Comparison of ENCODE assay signal across 8 mouse cellular contexts in genomic region chr13:51970051-51970450, GRCm38 (mm10).
DNase-seq lines count a peak whose midpoint lies in the region; ATAC-seq lines count a peak whose summit lies in the region.

No protein-coding gene starts in this region.

- H3K9ac ChIP-seq in lung, embryonic 16.5 days (ENCODE audit: low read length): no peak overlapping the region

- peak; percentile 91 for ATAC-seq in frontal cortex, adult (ENCODE audit: low TSS enrichment)
- ATAC-seq in lung, embryonic 16.5 days (ENCODE audit: low read depth): peak; percentile 23; the same call in 1 of the 2 replicates
- ATAC-seq in erythroblast, adult 5-6 weeks (replicated peaks; ENCODE audit: low FRiP score, poor library complexity, severe bottlenecking): peak; percentile 60

- no peaks in the 10 kb centered on the region for H3K27me3 ChIP-seq in lung, embryonic 16.5 days (ENCODE audit: control insufficient read depth, insufficient read depth, low read depth, low read length)

- H3K9me3 ChIP-seq in lung, embryonic 16.5 days (ENCODE audit: control insufficient read depth, low read length): no peaks in the 10 kb centered on the region

- no peak overlapping the region for H3K27ac ChIP-seq in lung, embryonic 16.5 days (ENCODE audit: low read length)

- no peak overlapping the region for H3K4me3 ChIP-seq in lung, embryonic 16.5 days (ENCODE audit: low read length)

- WGBS in lung, embryonic 16.5 days: 63% methylated on average over 11 of the region's 11 CpGs

- peaks cover 46% of the 10 kb centered on the region for H3K4me1 ChIP-seq in lung, embryonic 16.5 days (replicated peaks; ENCODE audit: control insufficient read depth, insufficient read depth, low read length)

- H3K4me2 ChIP-seq in lung, embryonic 16.5 days (ENCODE audit: low read depth, low read length): no peak overlapping the region

- no peak for DNase-seq in frontal cortex, postnatal 10 days (ENCODE audit: low spot score in 2 of 2)
- no peak for DNase-seq in lung, postnatal 10 days
- peak; percentile 7 to 16 for DNase-seq in right cerebral cortex, postnatal 36 days (ENCODE audit: low spot score in 2 of 2)
- DNase-seq in layer of hippocampus, postnatal 14 days (ENCODE audit: low spot score in 2 of 2): no peak
- DNase-seq in cerebellum, adult 18-20 months: no peak

- H3K36me3 ChIP-seq in lung, embryonic 16.5 days (ENCODE audit: control insufficient read depth, insufficient read depth, low read length): no peaks in the 10 kb centered on the region

Comparison
In these comparisons a context has a peak if more than half of its experiments do, and no peak if none do; other contexts are left out.
1. ATAC-seq: peak in every context shown above with its lines; median percentile 91 in frontal cortex, adult; 60 in erythroblast, adult 5-6 weeks; 23 in lung, embryonic 16.5 days.
2. DNase-seq: peak in right cerebral cortex, postnatal 36 days (2 of 2); none in frontal cortex, postnatal 10 days (0 of 2), lung, postnatal 10 days (single experiment), layer of hippocampus, postnatal 14 days (0 of 2) and cerebellum, adult 18-20 months (0 of 2).